Mouse (Mus musculus): ENCODE results near the gene Klhl11. TPM values are rescaled to one million over a fixed set of nuclear protein-coding genes. Genes with fewer than 3 reads are reported as not detected.

Gene Klhl11
- polyA plus RNA-seq, 1 experiment from 2014 or later, result 8.2 TPM

DNA sequence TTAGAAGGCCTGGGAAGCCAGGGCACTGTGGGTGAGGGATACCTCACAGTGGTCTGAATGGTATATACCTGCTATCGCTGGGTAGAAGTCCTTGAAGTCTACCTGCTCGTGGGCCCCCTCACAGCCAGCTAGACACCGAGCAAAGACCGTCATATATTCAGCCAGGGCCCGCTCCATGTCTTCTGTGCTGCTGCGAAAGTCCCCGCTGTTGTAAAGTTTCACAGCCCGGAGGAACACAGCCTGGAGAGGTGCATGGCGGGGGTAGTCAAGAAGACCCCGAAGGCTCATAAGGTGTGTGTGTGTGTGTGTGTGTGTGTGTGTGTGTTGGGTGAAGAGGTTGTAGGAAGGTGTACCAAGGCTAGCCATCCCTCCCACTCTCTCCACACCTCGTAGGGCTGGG, 59.0 kb downstream of the Klhl11 start:
- Histone ChIP-seq H3K9ac (peak overlapping the region; percentile 66), H3K4me2 (replicated peaks) (peak overlapping the region; percentile 79), H3K4me3 (replicated peaks) (peak overlapping the region; percentile 57), H3K27ac (replicated peaks) (no peak overlapping the region; the same call in 1 of the 2 replicates), H3K36me3 (peaks cover 15% of the 10 kb centered on the region), H3K27me3 (no peaks in the 10 kb centered on the region), H3K9me3 (replicated peaks) (no peaks in the 10 kb centered on the region), H3K4me1 (peaks cover 60% of the 10 kb centered on the region)
- 65% methylated on average over 11 of the region's 11 CpGs for WGBS
- ATAC-seq (ENCODE audit: insufficient number of reproducible peaks, low FRiP score, low TSS enrichment, low read depth), result no peak

Small RNAs within 50 kb of the gene (microRNA-seq; reads per million reads assigned to microRNA genes)
- not detected for gene Gm27374 (ENCODE audit: borderline number of aligned reads)
- gene Mir7116 (ENCODE audit: borderline number of aligned reads), result not detected

Other genes starting within 250 kb of the Klhl11 start
- gene Krt16, start 223.8 kb downstream of the Klhl11 start, polyA plus RNA-seq (2015; fragmentation: Nextera tagmentation; extraction: Ambion mirVana), result 6.9 and 7.0 TPM in 2 replicates
- 399 and 504 TPM in 2 replicates for gene Krt17, start 211.7 kb downstream of the Klhl11 start, polyA plus RNA-seq (2015; fragmentation: Nextera tagmentation; extraction: Ambion mirVana)
- gene Krt42, start 202.9 kb downstream of the Klhl11 start, polyA plus RNA-seq (2015; fragmentation: Nextera tagmentation; extraction: Ambion mirVana), result 0.25 and 0.37 TPM in 2 replicates
- 1,638 and 1,748 TPM in 2 replicates for gene Eif1, start 152.9 kb downstream of the Klhl11 start, polyA plus RNA-seq (2015; fragmentation: Nextera tagmentation; extraction: Ambion mirVana)
- gene Gast, start 138.3 kb downstream of the Klhl11 start, polyA plus RNA-seq (2015; fragmentation: Nextera tagmentation; extraction: Ambion mirVana), result 6.0 and 6.7 TPM in 2 replicates
- gene Hap1, start 116.6 kb downstream of the Klhl11 start, polyA plus RNA-seq (2015; fragmentation: Nextera tagmentation; extraction: Ambion mirVana), result 7.0 and 10.6 TPM in 2 replicates
- 232 and 256 TPM in 2 replicates for gene Jup, start 75.0 kb downstream of the Klhl11 start, polyA plus RNA-seq (2015; fragmentation: Nextera tagmentation; extraction: Ambion mirVana)
- 89.9 and 91.1 TPM in 2 replicates for gene P3h4, start 57.9 kb downstream of the Klhl11 start, polyA plus RNA-seq (2015; fragmentation: Nextera tagmentation; extraction: Ambion mirVana)
- 212 TPM in 2 replicates for gene Fkbp10, start 57.0 kb downstream of the Klhl11 start, polyA plus RNA-seq (2015; fragmentation: Nextera tagmentation; extraction: Ambion mirVana)
- 134 and 135 TPM in 2 replicates for gene Nt5c3b, start 30.9 kb downstream of the Klhl11 start, polyA plus RNA-seq (2015; fragmentation: Nextera tagmentation; extraction: Ambion mirVana)
- gene Klhl10, start 30.8 kb downstream of the Klhl11 start, polyA plus RNA-seq (2015; fragmentation: Nextera tagmentation; extraction: Ambion mirVana), result 1.1 and 1.2 TPM in 2 replicates
- gene Acly, start 55.3 kb upstream of the Klhl11 start, polyA plus RNA-seq (2015; fragmentation: Nextera tagmentation; extraction: Ambion mirVana), result 137 and 152 TPM in 2 replicates
- gene Ttc25, start 72.9 kb upstream of the Klhl11 start, polyA plus RNA-seq (2015; fragmentation: Nextera tagmentation; extraction: Ambion mirVana), result 3.9 and 6.0 TPM in 2 replicates
- 32.0 and 33.9 TPM in 2 replicates for gene Cnp, start 102.2 kb upstream of the Klhl11 start, polyA plus RNA-seq (2015; fragmentation: Nextera tagmentation; extraction: Ambion mirVana)
- gene Nkiras2, start 146.5 kb upstream of the Klhl11 start, polyA plus RNA-seq (2015; fragmentation: Nextera tagmentation; extraction: Ambion mirVana), result 74.6 and 75.5 TPM in 2 replicates
- 242 and 256 TPM in 2 replicates for gene Dnajc7, start 147.4 kb upstream of the Klhl11 start, polyA plus RNA-seq (2015; fragmentation: Nextera tagmentation; extraction: Ambion mirVana)
- gene Zfp385c, start 219.7 kb upstream of the Klhl11 start, polyA plus RNA-seq (2015; fragmentation: Nextera tagmentation; extraction: Ambion mirVana), result 2.0 and 3.1 TPM in 2 replicates
- gene Dhx58, start 231.5 kb upstream of the Klhl11 start, polyA plus RNA-seq (2015; fragmentation: Nextera tagmentation; extraction: Ambion mirVana), result 3.4 and 5.9 TPM in 2 replicates
- 54.6 and 61.1 TPM in 2 replicates for gene Kat2a, start 239.7 kb upstream of the Klhl11 start, polyA plus RNA-seq (2015; fragmentation: Nextera tagmentation; extraction: Ambion mirVana)
- 0.55 TPM in 1 of 2 replicates, not detected in the other for gene Hspb9, start 241.1 kb upstream of the Klhl11 start, polyA plus RNA-seq (2015; fragmentation: Nextera tagmentation; extraction: Ambion mirVana)

Data from embryonic facial prominence, embryonic 15.5 days (tissue).